Mouse (Mus musculus) kidney, embryonic 14.5 days (tissue): ENCODE results near the gene Prdm16. TPM values are rescaled to one million over a fixed set of nuclear protein-coding genes. Genes with fewer than 3 reads are reported as not detected.

Experiments used
- ATAC-seq: fragments of 200-750 bp; cut with Nextera tagmentation; 2 replicates; pipeline ENCODE4 v1.8.0; 2017; ENCODE audit warnings: moderate number of reproducible peaks, mild to moderate bottlenecking, moderate TSS enrichment, moderate library complexity; ENCODE audit not compliant: low FRiP score, low TSS enrichment
- H3K27ac ChIP-seq: fragments of 300-500 bp; sonication (generic); 2 replicates; pipeline ENCODE4 v1.5.1; 2014; ENCODE audit warnings: low read depth, mild to moderate bottlenecking, low read length, moderate library complexity, mixed read lengths
- H3K27me3 ChIP-seq: fragments of 300-500 bp; sonication (generic); 2 replicates; pipeline ENCODE4 v1.6.1; 2014; ENCODE audit warnings: mild to moderate bottlenecking, low read length; ENCODE audit not compliant: control insufficient read depth, insufficient read depth
- H3K36me3 ChIP-seq: fragments of 300-500 bp; sonication (generic); 2 replicates; pipeline ENCODE4 v1.6.1; 2014; ENCODE audit warnings: low read length, mixed read lengths; ENCODE audit not compliant: control insufficient read depth, insufficient read depth
- H3K4me1 ChIP-seq: fragments of 300-500 bp; sonication (generic); 2 replicates; pipeline ENCODE4 v1.6.1; 2014; ENCODE audit warnings: low read length, mixed read lengths; ENCODE audit not compliant: control insufficient read depth, insufficient read depth
- H3K4me2 ChIP-seq: fragments of 300-500 bp; sonication (generic); replicated peaks from 2 replicates; pipeline ENCODE4 v1.6.1; 2014; ENCODE audit warnings: low read depth, mild to moderate bottlenecking, low read length
- H3K4me3 ChIP-seq: fragments of 300-500 bp; sonication (generic); 2 replicates; pipeline ENCODE4 v1.5.1; 2014; ENCODE audit warnings: mild to moderate bottlenecking, low read length
- H3K9ac ChIP-seq: fragments of 300-500 bp; sonication (generic); 2 replicates; pipeline ENCODE4 v1.6.1; 2014; ENCODE audit warnings: low read depth, mild to moderate bottlenecking, low read length, moderate library complexity
- H3K9me3 ChIP-seq: fragments of 300-500 bp; sonication (generic); 2 replicates; pipeline ENCODE4 v1.6.1; 2016; ENCODE audit warnings: low read length; ENCODE audit not compliant: control insufficient read depth
- WGBS: fragments of 180-500 bp; shearing (Covaris S2); extraction: QIAGEN DNeasy Blood & Tissue Kit; methylation state at CpG from one replicate; pipeline ENCODE4 v1.1.7; 2014; 5-methylcytosine and 5-hydroxymethylcytosine counted together
- polyA plus RNA-seq: library from polyadenylated mRNA; unstranded; fragments of >200 nt; fragmentation: Nextera tagmentation; extraction: Ambion mirVana; gene quantifications from 2 replicates; pipeline ENCODE4 v1.2.1, GENCODE M21; 2014

Gene Prdm16
- polyA plus RNA-seq, 1 experiment from 2014 or later: 25.4 TPM

- Histone ChIP-seq H3K9ac (no peak overlapping the region), H3K4me1 (no peaks in the 10 kb centered on the region), H3K4me2 (no peak overlapping the region), H3K9me3 (no peaks in the 10 kb centered on the region), H3K36me3 (no peaks in the 10 kb centered on the region), H3K4me3 (no peak overlapping the region), H3K27ac (no peak overlapping the region), H3K27me3 (peaks cover 22% of the 10 kb centered on the region)
- WGBS: 82% methylated on average over 6 of the region's 6 CpGs
- no peak for ATAC-seq
These were observed 269.8 kb downstream of the Prdm16 start for GRCm38 (mm10) chr4:154366836-154367235.

GRCm38 (mm10) chr4:154364752-154365151 is 271.9 kb downstream of the Prdm16 start:
- no peak for ATAC-seq
- Histone ChIP-seq H3K4me2 (no peak overlapping the region), H3K9ac (no peak overlapping the region), H3K9me3 (no peaks in the 10 kb centered on the region), H3K36me3 (no peaks in the 10 kb centered on the region), H3K27me3 (peaks cover 22% of the 10 kb centered on the region), H3K4me3 (no peak overlapping the region), H3K4me1 (no peaks in the 10 kb centered on the region), H3K27ac (no peak overlapping the region)
- 87% methylated on average over 2 of the region's 2 CpGs for WGBS

- H3K9me3 ChIP-seq: no peaks in the 10 kb centered on the region
- H3K4me2 ChIP-seq: no peak overlapping the region
- H3K27me3 ChIP-seq: peaks cover 28% of the 10 kb centered on the region
- H3K4me1 ChIP-seq: 0 out of 2 replicates have a peak, but pooled peaks cover 4% of the 10 kb centered on the region
- no peaks in the 10 kb centered on the region for H3K36me3 ChIP-seq
- WGBS: 92% methylated on average over 3 of the region's 3 CpGs
- ATAC-seq: no peak
- H3K4me3 ChIP-seq: no peak overlapping the region
- no peak overlapping the region for H3K27ac ChIP-seq
- no peak overlapping the region for H3K9ac ChIP-seq
These were observed 275.8 kb downstream of the Prdm16 start for GRCm38 (mm10) chr4:154360850-154361249.

- ATAC-seq: no peak
- Histone ChIP-seq H3K27me3 (peaks cover 27% of the 10 kb centered on the region), H3K4me3 (no peak overlapping the region), H3K9ac (no peak overlapping the region), H3K4me2 (no peak overlapping the region), H3K4me1 (0 out of 2 replicates have a peak, but pooled peaks cover 4% of the 10 kb centered on the region), H3K9me3 (no peaks in the 10 kb centered on the region; the same call in 1 of the 2 replicates), H3K36me3 (no peaks in the 10 kb centered on the region), H3K27ac (no peak overlapping the region)
- 88% methylated on average over 6 of the region's 7 CpGs for WGBS
These were observed 276.2 kb downstream of the Prdm16 start for GRCm38 (mm10) chr4:154360441-154360840.

GRCm38 (mm10) chr4:154359762-154360300 is 276.8 kb downstream of the Prdm16 start:
- Histone ChIP-seq H3K4me1 (0 out of 2 replicates have a peak, but pooled peaks cover 4% of the 10 kb centered on the region), H3K9me3 (no peaks in the 10 kb centered on the region; the same call in 1 of the 2 replicates), H3K4me2 (no peak overlapping the region), H3K27me3 (peaks cover 25% of the 10 kb centered on the region), H3K9ac (no peak overlapping the region), H3K27ac (no peak overlapping the region), H3K36me3 (no peaks in the 10 kb centered on the region), H3K4me3 (no peak overlapping the region)
- 71% methylated on average over 9 of the region's 9 CpGs for WGBS
- ATAC-seq: no peak

- H3K9me3 ChIP-seq: no peaks in the 10 kb centered on the region; the same call in 1 of the 2 replicates
- WGBS: 46% methylated on average over 11 of the region's 11 CpGs
- H3K4me2 ChIP-seq: no peak overlapping the region
- no peak overlapping the region for H3K27ac ChIP-seq
- peaks cover 35% of the 10 kb centered on the region for H3K27me3 ChIP-seq
- H3K9ac ChIP-seq: no peak overlapping the region
- no peaks in the 10 kb centered on the region for H3K36me3 ChIP-seq
- ATAC-seq: no peak
- H3K4me3 ChIP-seq: no peak overlapping the region
- 0 out of 2 replicates have a peak, but pooled peaks cover 4% of the 10 kb centered on the region for H3K4me1 ChIP-seq
These were observed 277.9 kb downstream of the Prdm16 start for GRCm38 (mm10) chr4:154358816-154359215.

- no peak overlapping the region for H3K4me2 ChIP-seq
- WGBS: 74% methylated on average over 5 of the region's 5 CpGs
- H3K9me3 ChIP-seq: no peaks in the 10 kb centered on the region; the same call in 1 of the 2 replicates
- H3K4me3 ChIP-seq: no peak overlapping the region
- H3K27me3 ChIP-seq: peaks cover 35% of the 10 kb centered on the region
- H3K9ac ChIP-seq: no peak overlapping the region
- H3K36me3 ChIP-seq: no peaks in the 10 kb centered on the region
- no peak overlapping the region for H3K27ac ChIP-seq
- no peak for ATAC-seq
- 0 out of 2 replicates have a peak, but pooled peaks cover 4% of the 10 kb centered on the region for H3K4me1 ChIP-seq
These were observed 278.3 kb downstream of the Prdm16 start for GRCm38 (mm10) chr4:154358370-154358769.

GRCm38 (mm10) chr4:154355408-154355807 is 281.3 kb downstream of the Prdm16 start:
- 0 out of 2 replicates have a peak, but pooled peaks cover 4% of the 10 kb centered on the region for H3K4me1 ChIP-seq
- ATAC-seq: no peak
- no peaks in the 10 kb centered on the region; the same call in 1 of the 2 replicates for H3K9me3 ChIP-seq
- H3K27me3 ChIP-seq: peaks cover 54% of the 10 kb centered on the region
- no peaks in the 10 kb centered on the region for H3K36me3 ChIP-seq
- no peak overlapping the region for H3K9ac ChIP-seq
- H3K4me2 ChIP-seq: no peak overlapping the region
- H3K4me3 ChIP-seq: no peak overlapping the region
- no peak overlapping the region for H3K27ac ChIP-seq
- WGBS: 92% methylated on average over 5 of the region's 5 CpGs

GRCm38 (mm10) chr4:154352246-154352645 is 284.4 kb downstream of the Prdm16 start:
- no peak overlapping the region for H3K4me3 ChIP-seq
- H3K27me3 ChIP-seq: peaks cover 50% of the 10 kb centered on the region
- no peak overlapping the region for H3K4me2 ChIP-seq
- ATAC-seq: no peak
- H3K36me3 ChIP-seq: no peaks in the 10 kb centered on the region
- H3K9ac ChIP-seq: no peak overlapping the region
- H3K9me3 ChIP-seq: no peaks in the 10 kb centered on the region; the same call in 1 of the 2 replicates
- H3K4me1 ChIP-seq: peaks cover 12% of the 10 kb centered on the region
- no peak overlapping the region for H3K27ac ChIP-seq
- WGBS: 76% methylated on average over 13 of the region's 13 CpGs
